Mouse (Mus musculus): ENCODE results near the gene Dirc2. TPM values are rescaled to one million over a fixed set of nuclear protein-coding genes. Genes with fewer than 3 reads are reported as not detected.

The Dirc2 gene
- total RNA-seq (2022): 10 to 100 TPM; 64.0 to 70.1 (median 66.4) TPM

DNA sequence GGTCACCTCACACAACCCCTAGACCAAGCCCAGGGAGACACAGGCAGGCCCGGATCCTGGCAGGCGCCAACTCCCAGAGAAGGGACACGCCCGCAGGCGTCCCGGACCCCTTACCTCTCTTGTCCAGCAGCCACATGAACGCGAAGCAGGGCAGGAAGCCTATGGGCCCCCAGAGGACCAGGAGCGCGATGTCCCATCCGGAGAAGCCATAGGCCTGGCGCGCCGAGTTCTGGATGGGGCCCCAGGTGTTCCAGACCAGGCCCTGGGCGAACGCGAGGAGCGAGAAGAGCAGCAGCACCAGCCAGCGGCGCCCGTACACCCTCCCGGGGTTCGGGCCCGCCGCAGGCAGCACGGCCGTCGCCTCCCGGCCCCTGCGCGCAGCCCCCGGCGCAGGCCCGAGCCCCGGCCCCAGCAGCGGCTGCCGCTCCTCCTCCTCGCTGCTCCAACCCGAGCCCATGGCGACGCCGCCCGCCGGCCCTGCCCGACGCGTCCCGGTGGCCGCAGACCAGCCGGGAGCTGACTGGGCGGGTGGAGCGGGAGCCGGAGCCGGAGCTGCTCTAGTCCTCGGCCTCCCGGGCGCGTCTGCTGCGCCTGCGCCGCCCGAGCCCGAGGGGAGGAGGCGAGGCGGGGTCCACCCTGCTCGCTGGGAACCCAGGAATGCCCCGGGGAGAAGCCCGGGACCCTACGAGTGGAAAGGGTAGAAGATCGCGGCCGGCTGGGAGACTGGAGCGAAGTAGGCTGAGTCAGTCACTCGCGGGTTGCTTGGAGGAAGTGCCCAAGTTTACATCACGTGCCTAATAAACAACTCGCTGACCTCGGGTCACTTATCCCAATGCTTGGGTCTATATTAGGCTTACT, at the start of gene Dirc2:
Gene Dirc2, minus strand, starts transcription at position 572 of the 858 bp plus-strand sequence.
- peak; percentile 62 to 78 for DNase-seq (ENCODE audit: low spot score in 2 of 2)

DNA sequence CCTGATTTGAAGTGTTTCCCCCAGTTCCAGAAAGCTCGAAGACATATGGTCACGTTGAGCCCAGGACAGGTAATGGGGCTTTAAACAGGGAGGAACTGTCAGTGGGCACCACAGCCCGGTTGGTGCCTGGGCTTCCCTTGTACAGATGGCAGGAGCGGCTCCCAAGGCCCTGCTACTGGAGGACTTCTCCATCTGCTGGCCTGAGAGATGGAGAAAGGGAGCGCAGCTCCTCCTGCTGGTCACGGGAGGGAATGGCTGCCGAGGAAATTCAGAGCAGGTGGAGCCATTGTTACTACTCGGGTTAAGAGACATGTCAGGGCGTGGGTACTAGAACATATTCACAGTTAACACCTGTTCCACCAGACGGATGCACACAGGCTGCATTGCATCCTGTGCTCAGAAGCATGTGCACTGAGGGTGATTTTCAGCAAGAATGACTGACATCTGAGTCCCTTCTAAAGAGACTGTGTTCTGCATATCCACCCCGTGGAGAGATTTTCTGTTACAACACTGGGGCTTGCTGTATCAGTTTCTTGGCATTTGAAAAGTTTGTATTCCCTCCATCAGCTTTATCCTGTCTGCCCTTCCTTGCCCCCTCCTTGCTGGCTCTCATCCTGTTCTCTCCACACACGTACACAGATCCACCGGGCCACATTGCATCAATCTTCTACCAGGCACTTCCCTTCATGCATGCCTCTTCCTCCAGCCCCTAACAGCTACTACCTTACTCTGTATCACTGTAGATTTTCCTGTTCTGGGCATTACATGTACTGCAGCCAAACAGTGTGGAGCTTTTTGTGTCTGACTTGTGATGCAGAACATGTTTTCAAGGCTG, 48.3 kb upstream of the Dirc2 start:
- DNase-seq (ENCODE audit: low spot score in 2 of 2): peak; percentile 52 to 68

DNA sequence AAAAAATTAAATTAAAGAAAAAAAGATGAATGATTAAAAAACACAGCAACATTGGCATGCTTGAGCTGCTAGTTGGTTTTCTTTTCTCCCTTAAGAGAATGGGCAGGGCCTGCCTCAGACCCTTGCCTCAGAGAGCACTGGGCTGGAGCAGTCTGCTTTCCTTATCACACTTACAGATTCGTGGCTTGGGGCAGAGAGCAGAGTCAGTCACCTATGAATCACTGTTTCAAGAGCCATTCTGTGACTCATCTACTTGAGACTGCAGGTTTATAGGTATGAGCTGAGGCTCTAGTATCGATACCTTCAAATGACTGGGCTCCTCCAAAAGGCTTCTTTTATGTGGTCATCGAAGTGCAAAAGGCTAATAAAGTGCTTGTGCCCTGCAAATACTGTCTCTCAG, 44.0 kb upstream of the Dirc2 start:
- DNase-seq (ENCODE audit: low spot score in 2 of 2): no peak

DNA sequence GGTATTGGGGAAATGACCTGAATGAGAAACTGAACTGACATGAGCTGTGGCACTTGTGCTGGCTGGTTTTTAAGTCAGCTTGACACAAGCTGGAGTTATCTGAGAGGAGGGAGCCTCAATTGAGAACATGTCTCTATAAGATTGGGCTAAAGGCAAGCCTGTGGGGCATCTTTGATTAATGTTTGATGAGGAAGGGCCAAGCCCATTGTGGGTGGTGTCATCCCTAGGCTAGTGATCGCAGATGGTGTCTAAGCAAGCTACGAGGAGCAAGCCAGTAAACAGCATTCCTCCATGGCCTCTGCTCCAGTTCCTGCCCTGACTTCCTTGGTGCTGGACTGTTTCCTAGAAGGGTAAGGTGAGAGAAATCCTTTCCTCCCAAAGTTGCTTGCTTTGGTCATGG, 39.7 kb upstream of the Dirc2 start:
- no peak for DNase-seq (ENCODE audit: low spot score in 2 of 2)

DNA sequence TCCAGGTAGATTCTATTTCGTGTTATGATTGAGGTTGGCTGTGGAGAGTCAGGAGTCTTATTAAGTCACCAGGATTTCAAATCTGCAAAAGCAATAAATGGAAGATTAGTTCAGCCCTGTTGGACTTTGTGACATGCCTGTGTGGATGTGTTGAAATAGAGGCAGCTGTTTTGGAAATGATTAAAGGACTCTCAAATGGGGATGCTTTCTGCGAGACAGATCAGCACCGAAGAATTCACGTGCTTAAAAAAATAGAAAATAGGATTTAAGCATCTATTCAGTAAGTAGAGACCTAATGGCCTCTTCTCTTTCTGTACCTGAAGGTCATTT, 38.5 kb upstream of the Dirc2 start:
- no peak for DNase-seq (ENCODE audit: low spot score in 2 of 2)

DNA sequence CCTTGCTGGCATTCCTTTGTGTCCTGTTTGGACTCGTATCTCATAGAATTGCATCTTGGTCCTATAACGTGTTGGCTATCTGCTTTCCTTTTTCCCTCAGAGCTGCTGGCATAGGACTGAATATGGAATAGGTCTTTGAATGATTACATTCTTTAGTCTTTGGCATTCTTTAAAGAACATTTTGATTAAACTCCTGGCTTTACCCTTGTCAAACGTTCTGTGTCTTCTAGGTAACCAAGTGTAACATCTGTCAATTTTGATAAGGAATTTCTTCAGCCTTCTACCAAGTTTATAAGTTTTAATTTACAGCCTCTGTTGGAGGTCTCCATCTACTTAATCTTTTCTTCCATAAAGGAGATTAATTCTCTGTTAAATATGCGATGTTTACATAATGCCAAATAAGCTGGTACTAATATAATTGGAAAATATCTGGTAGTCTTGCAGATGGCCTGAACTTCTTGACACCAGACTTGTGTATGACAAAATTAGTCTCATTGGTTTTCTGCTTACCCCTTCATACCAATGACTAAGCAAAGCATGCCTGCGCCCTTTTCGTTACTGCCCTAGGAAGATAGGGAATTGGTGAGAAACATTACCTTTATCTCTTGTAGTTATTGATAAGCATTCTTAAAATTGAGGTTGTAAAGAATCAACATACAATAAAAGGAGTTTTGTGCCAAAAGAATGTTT, 38.0 kb upstream of the Dirc2 start:
- no peak for DNase-seq (ENCODE audit: low spot score in 2 of 2)

DNA sequence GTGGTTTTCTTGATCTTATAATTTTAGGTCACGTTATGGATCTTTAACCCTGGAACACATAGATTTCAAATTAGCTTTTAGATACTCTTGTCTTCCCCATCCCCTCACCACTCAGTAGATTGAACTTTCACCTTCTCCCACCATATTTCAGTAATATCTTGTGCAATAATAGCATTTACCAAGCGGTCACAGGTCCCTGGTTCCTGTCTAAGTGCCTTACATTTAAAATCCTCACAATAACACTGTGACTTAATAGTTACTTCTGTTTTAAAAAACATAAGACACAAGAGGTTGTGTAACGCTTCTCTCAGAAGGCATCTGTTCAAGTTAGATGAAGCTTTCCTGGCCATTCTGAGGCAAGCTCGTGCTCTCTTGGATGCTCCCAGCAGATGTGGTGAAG, 34.6 kb upstream of the Dirc2 start:
- no peak for DNase-seq (ENCODE audit: low spot score in 2 of 2)

DNA sequence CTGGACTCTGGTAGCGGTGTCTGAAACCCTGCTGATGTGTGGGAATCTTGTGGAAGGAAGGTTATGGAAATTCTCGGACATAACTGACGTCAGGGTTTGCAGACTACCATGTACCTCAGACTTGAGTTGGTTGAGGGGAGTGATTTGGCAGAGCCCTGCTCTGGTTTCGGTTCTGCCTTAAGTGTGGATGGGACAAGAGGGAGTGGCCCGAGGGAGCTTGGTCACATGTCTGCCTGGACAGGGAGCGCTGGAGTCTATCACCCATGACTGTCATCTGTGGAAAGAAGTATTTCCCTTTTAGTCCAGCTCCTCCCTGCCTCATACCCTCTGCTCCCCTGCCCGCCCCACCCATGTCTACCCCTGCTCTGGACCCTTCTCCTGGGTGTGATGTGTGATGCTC, 33.0 kb upstream of the Dirc2 start:
- DNase-seq (ENCODE audit: low spot score in 2 of 2): no peak

DNA sequence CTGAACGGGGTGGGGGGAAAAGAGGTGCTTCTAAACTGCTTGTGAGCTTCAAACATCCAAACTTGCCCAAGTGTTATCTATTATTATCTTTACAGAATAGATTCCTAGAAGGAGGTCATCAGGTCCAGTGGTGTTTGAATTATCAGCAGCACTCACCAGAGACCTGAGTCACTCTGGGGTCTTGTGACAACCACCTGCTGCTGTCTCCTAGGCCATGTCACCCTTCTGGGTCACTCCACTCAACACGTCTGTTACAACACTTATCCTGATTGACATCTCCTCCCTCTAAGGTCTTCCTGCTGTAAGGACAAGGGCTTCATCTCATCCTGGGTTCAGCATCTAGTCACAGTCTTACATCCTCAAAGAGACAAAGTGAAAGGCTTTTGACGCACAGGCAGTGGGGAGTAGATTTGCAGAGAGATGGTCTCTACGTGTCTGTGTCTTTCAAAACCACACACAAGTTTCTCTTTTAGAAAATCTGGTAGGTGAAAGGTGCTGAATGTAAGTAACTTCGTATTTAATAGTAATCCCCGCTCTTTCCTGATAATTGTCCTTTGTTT, 22.9 kb upstream of the Dirc2 start:
- no peak for DNase-seq (ENCODE audit: low spot score in 2 of 2)

DNA sequence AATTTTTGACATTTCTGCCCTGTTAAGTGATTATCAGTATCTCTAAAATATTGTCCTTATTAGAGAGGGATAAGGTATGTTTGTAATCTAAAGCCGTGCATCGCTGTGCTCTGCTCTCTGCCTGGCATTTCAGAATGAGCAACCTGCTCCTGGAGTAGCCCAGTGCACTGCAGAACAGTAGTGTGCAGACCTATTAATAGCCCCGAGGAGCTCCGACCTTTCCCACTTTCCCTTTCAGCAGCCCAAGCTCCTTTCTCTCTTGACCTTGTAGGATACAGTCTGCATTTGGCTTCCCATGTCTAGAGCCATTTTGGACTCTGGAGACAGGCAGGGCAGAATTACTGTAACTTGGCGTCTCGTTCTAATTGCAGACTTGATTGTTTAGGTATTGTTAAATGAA, 19.2 kb upstream of the Dirc2 start:
- DNase-seq (ENCODE audit: low spot score in 2 of 2): peak in 1 of 2 experiments; percentile 22

DNA sequence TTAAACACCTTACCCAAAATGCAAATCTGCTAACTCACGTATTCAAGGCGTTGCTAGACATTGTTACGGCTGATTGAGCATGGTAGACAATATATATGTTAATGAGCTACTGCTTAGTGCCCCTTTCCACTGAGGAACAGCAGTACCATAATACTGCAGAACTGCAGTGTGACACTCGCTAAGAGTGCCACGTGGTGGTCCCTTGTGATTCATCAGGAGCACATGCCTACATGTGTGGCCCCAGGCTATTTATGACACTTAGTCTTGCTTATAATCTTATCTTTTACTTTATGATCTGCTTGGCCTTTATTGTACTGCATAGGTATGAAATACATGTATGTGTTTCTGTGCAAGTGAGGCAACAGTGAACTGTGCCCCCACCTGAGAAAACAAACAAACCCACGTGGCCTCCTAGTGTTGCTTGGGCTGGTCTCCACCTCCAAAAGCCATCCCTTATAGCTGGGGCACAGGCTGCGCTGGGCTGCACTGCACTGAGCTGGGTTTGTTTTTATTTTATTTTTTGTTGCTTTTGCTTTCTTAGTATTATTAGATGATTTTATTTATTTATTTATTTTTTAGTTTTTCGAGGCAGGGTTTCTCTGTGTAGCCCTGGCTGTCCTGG, 18.5 kb upstream of the Dirc2 start:
- no peak for DNase-seq (ENCODE audit: low spot score in 2 of 2)

DNA sequence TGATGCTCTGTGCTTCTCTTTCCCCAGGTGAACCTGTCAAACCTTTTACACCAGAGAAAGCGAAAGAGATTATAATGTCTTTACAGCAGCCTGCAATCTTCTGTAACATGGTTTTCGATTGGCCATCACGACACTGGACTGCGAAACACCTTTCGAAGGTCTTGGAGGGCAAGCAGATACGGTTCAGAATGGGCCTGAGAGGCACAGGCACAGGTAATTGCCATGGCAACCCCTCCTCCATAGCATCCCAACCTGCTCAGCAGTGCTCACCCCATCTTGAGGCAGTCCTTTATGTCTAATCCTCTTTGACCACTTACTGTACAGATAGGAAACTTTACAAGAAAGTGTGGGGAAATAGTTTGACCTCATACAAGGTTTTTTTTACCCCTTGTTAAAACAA, 18.0 kb upstream of the Dirc2 start:
- no peak for DNase-seq (ENCODE audit: low spot score in 2 of 2)

DNA sequence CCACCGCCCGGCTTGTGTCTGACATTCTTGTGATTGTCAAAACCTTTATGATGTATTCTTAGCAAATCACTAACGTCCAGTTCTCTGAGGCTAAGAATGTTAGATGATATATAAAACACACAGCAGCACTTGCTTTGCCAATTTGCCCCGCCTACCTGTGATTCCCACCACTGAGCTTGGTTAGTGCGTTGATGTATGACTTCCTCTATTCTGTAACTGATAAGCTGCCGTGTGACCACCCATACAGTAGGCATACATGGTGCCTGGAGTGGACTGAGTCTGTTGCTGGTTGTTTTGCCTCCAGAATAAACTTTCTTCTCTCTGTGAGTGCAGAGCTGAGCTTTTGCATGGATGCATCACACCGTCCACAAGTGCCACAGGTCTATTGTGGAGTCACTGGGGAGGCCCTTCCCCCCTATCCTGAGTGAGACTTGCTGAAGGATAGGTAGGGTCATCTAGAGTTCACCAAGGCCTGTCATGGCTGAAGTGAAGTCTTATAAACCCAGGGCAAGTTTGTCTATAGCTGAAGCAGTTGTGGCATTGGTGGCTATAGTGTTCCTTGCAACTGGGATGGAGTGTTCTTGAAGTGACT, 15.1 kb upstream of the Dirc2 start:
- DNase-seq (ENCODE audit: low spot score in 2 of 2): no peak

DNA sequence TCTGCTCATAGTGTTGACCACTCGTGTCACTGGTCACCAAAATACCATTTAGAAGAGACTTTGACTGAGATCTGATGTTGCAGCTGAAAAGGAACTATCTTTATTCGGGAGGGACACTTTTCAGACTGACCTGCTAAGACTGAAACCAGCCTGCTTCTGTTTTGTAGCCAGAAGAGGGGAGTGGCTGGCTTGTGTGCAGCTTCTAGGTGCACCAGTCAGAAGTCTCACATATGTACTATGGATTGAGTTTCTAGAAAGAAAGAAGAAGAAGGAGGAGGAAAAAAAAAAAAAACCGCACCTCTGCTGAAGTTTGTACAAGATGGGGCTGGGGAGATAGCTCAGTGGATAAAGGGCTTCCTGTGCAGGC, 14.0 kb upstream of the Dirc2 start:
- no peak for DNase-seq (ENCODE audit: low spot score in 2 of 2)

DNA sequence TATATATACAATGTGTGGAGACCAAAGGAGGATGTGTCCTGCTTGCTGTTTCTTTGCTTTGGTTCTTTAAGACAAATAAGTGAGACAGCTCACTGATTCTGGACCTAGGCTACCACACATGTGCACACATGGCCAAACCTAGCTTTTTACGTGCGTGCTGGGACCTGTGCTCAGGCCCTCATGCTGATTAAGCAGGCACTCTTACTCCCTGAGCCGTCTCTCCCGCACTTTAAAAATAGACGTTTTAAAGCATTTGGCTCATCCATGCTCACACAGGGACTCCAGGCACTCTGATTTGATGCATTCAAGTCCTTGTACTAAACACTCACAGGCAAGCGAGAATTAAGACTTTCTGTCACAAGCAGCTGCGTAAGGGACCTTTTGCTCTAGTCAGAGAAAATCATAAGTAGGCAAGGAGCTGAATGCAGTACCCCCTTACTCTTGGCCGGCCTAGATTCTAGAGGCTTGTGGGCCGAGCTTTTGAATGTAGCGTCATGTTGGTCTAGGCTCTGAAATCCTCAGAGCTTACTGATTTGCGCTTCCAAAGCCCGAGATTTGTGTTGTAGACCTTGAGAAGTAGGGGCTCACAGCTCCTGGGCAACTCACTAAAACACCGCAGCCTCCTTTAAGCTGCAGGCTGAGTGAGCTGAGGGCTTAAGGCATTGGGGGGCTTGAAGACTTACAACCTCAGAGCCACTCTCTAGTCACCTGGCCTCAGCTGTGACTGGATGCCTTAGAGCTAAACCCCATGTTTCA, 13.5 kb upstream of the Dirc2 start:
- DNase-seq (ENCODE audit: low spot score in 2 of 2): no peak

DNA sequence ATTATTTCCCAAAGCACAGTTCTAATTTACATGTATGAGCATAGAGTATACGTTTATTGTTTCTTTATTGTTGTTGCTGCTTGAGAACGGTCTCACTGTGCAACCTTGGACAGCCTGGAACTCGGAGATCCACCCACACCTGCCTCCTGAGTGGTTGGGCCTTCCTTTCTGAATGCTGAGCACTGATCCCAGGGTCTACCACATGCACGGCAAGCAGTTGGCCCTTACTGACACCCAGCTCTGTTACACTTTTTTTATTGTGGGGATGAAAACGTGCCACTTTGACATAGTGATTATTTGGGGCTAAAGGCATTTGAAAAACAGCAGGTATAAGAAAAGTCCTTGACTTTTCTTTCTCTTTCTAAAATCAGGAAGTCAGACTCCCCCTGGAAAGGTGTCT, 12.5 kb upstream of the Dirc2 start:
- DNase-seq (ENCODE audit: low spot score in 2 of 2): no peak

DNA sequence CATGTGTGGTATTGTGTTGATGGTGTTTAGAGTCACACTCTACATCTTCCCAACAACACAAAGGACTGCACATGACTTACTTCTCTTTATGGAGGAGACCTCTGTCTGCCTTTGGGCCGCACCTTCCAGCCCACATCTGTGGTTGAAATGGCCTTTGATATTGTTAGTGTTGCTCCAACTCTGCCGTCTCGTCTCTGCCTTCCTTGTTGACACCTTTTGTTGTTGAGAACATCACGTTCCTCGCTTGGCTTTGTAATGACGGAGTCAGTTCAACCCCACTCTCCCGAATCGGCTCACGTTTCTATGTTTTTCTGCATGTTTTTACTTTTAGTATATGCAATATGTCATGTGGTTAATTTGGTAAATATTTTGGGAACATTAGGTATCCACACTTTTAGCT, 11.9 kb upstream of the Dirc2 start:
- DNase-seq (ENCODE audit: low spot score in 2 of 2): no peak

DNA sequence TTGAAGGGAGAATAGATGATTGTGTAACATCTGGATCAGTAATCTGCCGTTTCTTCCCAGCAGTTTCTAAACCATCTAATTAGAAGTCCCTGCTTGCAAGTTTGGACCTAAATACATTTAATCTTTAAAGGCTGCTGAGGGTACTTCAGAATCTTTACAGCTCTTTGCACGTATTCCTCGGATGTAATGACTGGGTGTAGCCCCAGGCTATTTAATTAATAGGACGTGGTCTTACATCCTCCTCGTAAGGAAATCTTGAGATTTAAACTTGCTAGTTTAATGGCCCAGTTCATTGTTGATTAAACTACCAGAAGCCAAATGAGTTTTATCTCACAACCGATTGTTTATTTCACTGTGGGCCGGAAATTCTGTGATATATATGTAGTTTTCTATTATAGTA, 10.5 kb upstream of the Dirc2 start:
- no peak for DNase-seq (ENCODE audit: low spot score in 2 of 2)

DNA sequence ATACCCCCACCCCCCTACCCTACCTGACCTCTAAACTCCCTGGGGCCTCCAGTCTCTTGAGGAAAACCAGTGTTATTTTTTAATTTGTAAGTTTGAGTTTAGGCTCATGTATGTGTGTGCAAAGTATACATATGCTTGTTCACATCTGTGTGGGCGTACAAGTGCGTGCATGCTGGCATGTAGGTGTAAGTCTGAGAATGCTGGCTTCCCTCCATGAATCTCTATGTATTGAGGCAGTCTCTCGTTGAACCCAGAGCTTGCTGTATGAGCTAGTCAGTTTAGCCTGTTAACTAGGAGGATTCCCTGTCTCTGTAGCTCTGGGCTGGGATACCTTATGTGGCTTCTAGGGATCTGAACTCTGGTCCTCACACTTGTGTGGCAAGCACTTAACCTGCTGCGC, 8.6 kb upstream of the Dirc2 start:
- DNase-seq (ENCODE audit: low spot score in 2 of 2): no peak

DNA sequence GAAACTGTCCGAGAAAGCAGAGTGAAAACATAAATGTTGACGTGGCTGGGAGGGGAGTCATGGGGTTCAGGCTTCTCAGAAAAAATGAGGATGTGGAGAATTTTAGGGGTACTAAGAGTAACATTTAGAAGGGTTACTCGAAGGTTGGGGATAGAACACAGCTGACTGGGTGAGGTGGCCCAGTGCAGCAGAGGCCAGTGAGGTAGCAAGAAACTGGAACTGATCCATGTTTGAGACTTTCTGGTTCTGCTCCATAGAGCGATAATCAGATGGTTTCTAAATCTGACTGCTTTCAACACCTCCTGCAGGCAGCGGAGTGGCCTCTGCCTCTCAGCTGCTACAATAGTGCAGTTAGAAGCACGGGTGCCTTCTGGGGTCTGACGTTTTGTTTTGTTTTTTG, 7.6 kb upstream of the Dirc2 start:
- no peak for DNase-seq (ENCODE audit: low spot score in 2 of 2)
